Mouse (Mus musculus): ENCODE results near the gene Ints3.

Ints3 gene

DNA sequence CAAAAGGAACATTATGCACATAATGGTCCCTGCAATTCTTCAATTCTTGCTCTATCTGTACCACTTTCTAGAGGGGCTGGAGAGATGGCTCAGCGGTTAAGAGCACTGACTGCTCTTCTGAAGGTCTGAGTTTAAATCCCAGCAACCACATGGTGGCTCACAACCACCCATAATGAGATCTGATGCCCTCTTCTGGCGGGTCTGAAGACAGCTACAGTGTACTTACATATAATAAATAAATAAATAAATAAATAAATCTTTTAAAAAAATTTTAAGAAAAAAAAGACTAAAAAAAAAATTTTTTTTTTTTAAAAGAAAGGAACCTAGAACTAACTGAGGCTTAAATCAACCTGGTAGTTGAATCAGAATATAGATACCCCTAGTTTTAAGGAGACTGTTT lies 90.6 kb downstream of the Ints3 start:
- DNase-seq, result peak; percentile 29
